Mouse (Mus musculus) bone marrow, adult 2 months (tissue): Measurements from ENCODE around the gene Retreg3. TPM values are rescaled to one million over a fixed set of nuclear protein-coding genes. Genes with fewer than 3 reads are reported as not detected.
A peak's percentile ranks its signal among the peaks of the same experiment; 100 is the strongest.

Source experiments
- H3K27ac ChIP-seq: fragments of 200-500 bp; 2 replicates; pipeline ENCODE4 v1.5.1; 2012; ENCODE audit warnings: low read depth, mild to moderate bottlenecking, control low read depth, inconsistent platforms, low read length; ENCODE audit not compliant: control insufficient read depth, poor library complexity, insufficient read depth
- H3K4me1 ChIP-seq: fragments of 200-500 bp; 2 replicates; pipeline ENCODE4 v1.6.1; 2011; ENCODE audit warnings: low read length; ENCODE audit not compliant: control insufficient read depth, insufficient read depth
- H3K4me3 ChIP-seq: fragments of 200-500 bp; replicated peaks from 2 replicates; pipeline ENCODE3; 2011; ENCODE audit warnings: mild to moderate bottlenecking, low read depth, low read length, control low read depth; ENCODE audit not compliant: control insufficient read depth
- CTCF ChIP-seq: fragments of 200-500 bp; IDR thresholded peaks from 2 replicates; pipeline ENCODE4 v1.5.1; 2011; ENCODE audit warnings: low read length, control low read depth; ENCODE audit not compliant: control insufficient read depth, insufficient read depth
- POLR2A ChIP-seq: fragments of 200-500 bp; IDR thresholded peaks from 2 replicates; pipeline ENCODE4 v1.6.1; 2011; ENCODE audit warnings: low read depth, mild to moderate bottlenecking, control low read depth, low read length, borderline replicate concordance; ENCODE audit not compliant: control insufficient read depth
- WGBS: fragments of 180-500 bp; shearing (Covaris S2); methylation state at CpG from one replicate; pipeline ENCODE4 v1.1.7; 2018; 5-methylcytosine and 5-hydroxymethylcytosine counted together
- polyA plus RNA-seq: library from polyadenylated mRNA; stranded (reverse); fragments of >200 nt; gene quantifications from 2 replicates; pipeline ENCODE4 v1.2.4, GENCODE M21; 2011; ENCODE audit warnings: low replicate concordance; ENCODE audit not compliant: missing spikeins, insufficient read depth, insufficient read length

Retreg3 gene
- polyA plus RNA-seq, 1 experiment: 49.4 TPM

- TF ChIP-seq POLR2A (no peak), CTCF (no peak)
- no peaks in the 10 kb centered on the region for H3K4me1 ChIP-seq
- H3K4me3 ChIP-seq: no peak overlapping the region
- no peak overlapping the region for H3K27ac ChIP-seq
These were observed 35.0 kb upstream of the Retreg3 start for GRCm38 (mm10) chr11:101154648-101155047.

- Histone ChIP-seq H3K27ac (no peak overlapping the region), H3K4me1 (no peaks in the 10 kb centered on the region), H3K4me3 (no peak overlapping the region)
- WGBS: 63% methylated on average over 1 of the region's 1 CpGs
- no peak for TF ChIP-seq CTCF
- TF ChIP-seq POLR2A: no peak
These were observed 33.1 kb upstream of the Retreg3 start for GRCm38 (mm10) chr11:101152825-101153224.

GRCm38 (mm10) chr11:101151063-101151462 lies 31.4 kb upstream of the Retreg3 start:
- no peak for TF ChIP-seq CTCF
- no peak for TF ChIP-seq POLR2A
- H3K4me3 ChIP-seq: no peak overlapping the region
- H3K27ac ChIP-seq: no peak overlapping the region
- WGBS: 62% methylated on average over 2 of the region's 2 CpGs
- no peaks in the 10 kb centered on the region for H3K4me1 ChIP-seq

- 47% methylated on average over 9 of the region's 9 CpGs for WGBS
- TF ChIP-seq POLR2A (no peak), CTCF (no peak)
These were observed 29.7 kb upstream of the Retreg3 start for GRCm38 (mm10) chr11:101149178-101150105.

GRCm38 (mm10) chr11:101148751-101149150 lies 29.1 kb upstream of the Retreg3 start:
- TF ChIP-seq POLR2A: no peak
- TF ChIP-seq CTCF: no peak
- Histone ChIP-seq H3K27ac (no peak overlapping the region), H3K4me3 (no peak overlapping the region), H3K4me1 (no peaks in the 10 kb centered on the region; the same call in 1 of the 2 replicates)
- 78% methylated on average over 10 of the region's 10 CpGs for WGBS

More at GRCm38 (mm10) chr11:101149178-101150105, 29.7 kb upstream of the Retreg3 start:
- no peaks in the 10 kb centered on the region; the same call in 1 of the 2 replicates for H3K4me1 ChIP-seq
- H3K27ac ChIP-seq: no peak overlapping the region
- H3K4me3 ChIP-seq: no peak overlapping the region

- no peak overlapping the region for H3K4me3 ChIP-seq
- 78% methylated on average over 10 of the region's 10 CpGs for WGBS
- TF ChIP-seq POLR2A: no peak
- TF ChIP-seq CTCF: no peak
- H3K4me1 ChIP-seq: no peaks in the 10 kb centered on the region; the same call in 1 of the 2 replicates
- no peak overlapping the region for H3K27ac ChIP-seq
These were observed 26.7 kb upstream of the Retreg3 start for GRCm38 (mm10) chr11:101146377-101146776.

- TF ChIP-seq CTCF (no peak), POLR2A (no peak)
- WGBS: 13% methylated on average over 18 of the region's 19 CpGs
These were observed 23.9 kb upstream of the Retreg3 start for GRCm38 (mm10) chr11:101143338-101144225.

More at GRCm38 (mm10) chr11:101143338-101144225, 23.9 kb upstream of the Retreg3 start:
- Histone ChIP-seq H3K4me3 (peak overlapping the region; percentile 72), H3K4me1 (no peaks in the 10 kb centered on the region; the same call in 1 of the 2 replicates), H3K27ac (peak overlapping the region; percentile 59; the same call in 1 of the 2 replicates)
